Mouse (Mus musculus) neutrophil, adult 65 days (primary cell): ENCODE data around the gene Slc10a7. TPM values are rescaled to one million over a fixed set of nuclear protein-coding genes. Genes with fewer than 3 reads are reported as not detected.

ENCODE experiments used
- total RNA-seq: library from RNA; stranded (reverse); gene quantifications from 2 replicates; pipeline ENCODE4 v1.2.4, GENCODE M21; 2023

Slc10a7 gene
- total RNA-seq, result 14.2 and 22.9 TPM in 2 replicates

DNA sequence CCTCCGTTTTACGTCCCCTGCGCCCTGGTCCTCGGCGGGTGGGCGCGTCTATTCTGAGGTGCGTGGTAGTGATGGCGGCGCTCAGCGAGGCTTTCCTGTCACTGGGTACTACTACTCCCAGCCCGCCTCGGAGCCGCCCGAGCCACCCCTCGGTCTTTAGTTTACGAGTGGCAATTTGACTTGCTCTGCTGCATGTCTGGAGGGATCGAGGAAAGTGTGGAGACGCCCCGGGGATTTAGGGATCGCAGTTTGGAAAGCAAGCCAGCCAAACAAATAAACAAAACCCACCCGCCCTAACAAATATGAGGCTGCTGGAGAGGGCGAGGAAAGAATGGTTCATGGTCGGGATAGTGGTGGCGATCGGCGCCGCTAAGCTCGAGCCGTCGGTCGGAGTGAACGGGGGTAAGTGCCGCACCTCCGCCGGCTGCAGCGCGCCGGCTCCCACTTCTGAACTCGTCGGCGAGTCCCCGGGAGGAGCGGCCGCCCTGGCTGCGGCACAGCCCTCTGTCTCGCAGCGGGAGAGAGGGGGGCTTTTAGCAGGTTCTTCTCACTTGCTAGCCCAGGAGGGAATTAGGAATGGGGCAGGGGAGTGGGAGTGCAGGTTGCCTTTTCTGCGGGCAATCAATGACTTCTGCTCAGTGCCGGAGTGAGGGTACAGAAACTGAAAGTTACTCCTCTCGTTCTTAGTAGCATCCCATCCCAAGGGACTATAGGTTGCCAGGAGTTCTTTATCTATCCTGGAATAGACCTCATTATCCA is at the start of gene Slc10a7:
Gene Slc10a7, plus strand, starts transcription at position 74 of the 759 bp plus-strand sequence.

DNA sequence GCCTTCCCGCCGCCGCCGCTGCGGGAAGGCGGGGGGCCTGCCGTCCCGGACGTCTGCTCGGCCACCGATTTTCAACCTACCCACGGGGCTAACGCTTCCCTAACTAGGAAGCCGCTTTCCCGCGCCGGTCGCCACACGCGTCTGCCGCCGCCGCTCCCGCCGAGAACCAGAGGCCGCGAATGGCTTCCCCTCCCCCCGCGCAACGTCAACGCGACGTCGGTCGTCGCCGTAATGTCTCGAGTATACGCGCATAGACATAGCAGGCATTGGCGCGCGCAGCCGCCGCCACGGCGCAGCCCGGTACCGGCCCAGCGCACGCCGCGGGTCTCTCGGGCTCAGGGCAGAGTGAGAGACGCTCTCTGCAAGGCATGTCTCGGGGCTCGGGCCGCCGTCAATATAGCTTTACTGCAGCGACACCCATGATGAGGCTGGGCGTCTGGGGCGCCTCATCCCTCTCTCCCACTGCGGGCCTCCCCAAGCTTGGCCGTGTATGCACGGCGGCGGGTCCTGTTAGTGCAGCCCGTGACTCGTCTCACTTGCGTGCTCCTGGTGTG is 350 bp upstream of the Slc10a7 start, which contains the start of gene Rbmxl1:
Gene Rbmxl1, minus strand, starts transcription at position 180 of the 554 bp plus-strand sequence.

Other genes starting within 250 kb of the Slc10a7 start
- gene Pou4f2, start 72.7 kb upstream of the Slc10a7 start, total RNA-seq, result not detected in 2 replicates
- gene Rbmxl1, start 448 bp upstream of the Slc10a7 start, total RNA-seq, result 33.4 and 34.0 TPM in 2 replicates